ENCODE assay signal across 28 mouse cellular contexts in genomic region chr4:124670232-124670631, GRCm38 (mm10). TPM values are rescaled to one million over a fixed set of nuclear protein-coding genes. Genes with fewer than 3 reads are reported as not detected.
DNase-seq lines count a peak whose midpoint lies in the region; ATAC-seq and TF ChIP-seq lines count a peak whose summit lies in the region.
"Had no signal": no experiment of that assay in that cellular context is flagged by ENCODE, and none has a peak within 500 bp of the region (broad histone marks: within the 10 kb centered on the region; RNA-seq: fewer than 3 reads in every experiment).

No protein-coding gene starts in this region.

- 75% methylated on average over 8 of the region's 8 CpGs for WGBS in kidney, embryonic 15.5 days
- whole genome bisulfite sequencing in neural tube, embryonic 15.5 days, result 59% methylated on average over 8 of the region's 8 CpGs
- 66% methylated on average over 8 of the region's 8 CpGs for WGBS in forebrain, postnatal 0 days

- no peaks in the 10 kb centered on the region for H3K36me3 ChIP-seq in kidney, embryonic 15.5 days
- H3K36me3 ChIP-seq in neural tube, embryonic 15.5 days, result no peaks in the 10 kb centered on the region
- H3K36me3 ChIP-seq in forebrain, postnatal 0 days (ENCODE audit: insufficient read depth), result no peaks in the 10 kb centered on the region
- H3K36me3 ChIP-seq: forebrain, embryonic 15.5 days; heart, embryonic 10.5 days; limb, embryonic 12.5 days; liver, embryonic 13.5 days had no signal

- no peak overlapping the region for H3K27ac ChIP-seq in kidney, embryonic 15.5 days
- no peak overlapping the region for H3K27ac ChIP-seq in neural tube, embryonic 15.5 days (replicated peaks)
- no peak overlapping the region for H3K27ac ChIP-seq in forebrain, postnatal 0 days (ENCODE audit: low read depth, low read length)
- H3K27ac ChIP-seq: forebrain, embryonic 15.5 days; heart, embryonic 10.5 days; hindbrain, embryonic 14.5 days; limb, embryonic 12.5 days; liver, embryonic 13.5 days; stomach, postnatal 0 days had no signal

- no peak for ATAC-seq in kidney, embryonic 15.5 days (replicated peaks; ENCODE audit: low FRiP score)
- no peak for ATAC-seq in neural tube, embryonic 15.5 days (ENCODE audit: low FRiP score)
- no peak for ATAC-seq in forebrain, postnatal 0 days
- ATAC-seq: forebrain, embryonic 15.5 days; inflammation-experienced regulatory T-cells, adult 6 months had no signal

- DNase-seq in kidney, adult 18-20 months, result peak; percentile 55
- DNase-seq in neural tube, embryonic 10.5 days (ENCODE audit: extremely low spot score, low spot score), result peak; percentile 12
- DNase-seq in kidney, adult 9 months, result peak; percentile 67
- peak; percentile 29 for DNase-seq in yolk sac, embryonic 10.5 days (ENCODE audit: low spot score)
- DNase-seq in forebrain, postnatal 0 days, result no peak
- DNase-seq: adrenal gland, postnatal 14 days; B cell, adult 2 months; embryo, embryonic 11 days; gastrocnemius, postnatal 10 days; heart, postnatal 4 days; liver, embryonic 13.5 days; lung, adult 2 months; midbrain, embryonic 14.5 days; right cerebral cortex, postnatal 14 days; thymus, adult 2 months; thymus, postnatal 4 days had no signal

- H3K27me3 ChIP-seq in kidney, embryonic 15.5 days, result peaks cover 83% of the 10 kb centered on the region
- peaks cover 75% of the 10 kb centered on the region for H3K27me3 ChIP-seq in neural tube, embryonic 15.5 days (replicated peaks)
- 0 out of 2 replicates have a peak, but pooled peaks cover 5% of the 10 kb centered on the region for H3K27me3 ChIP-seq in forebrain, postnatal 0 days (ENCODE audit: insufficient read depth, low read length)

- H3K4me2 ChIP-seq in kidney, embryonic 15.5 days, result no peak overlapping the region
- H3K4me2 ChIP-seq in neural tube, embryonic 15.5 days, result no peak overlapping the region
- H3K4me2 ChIP-seq in forebrain, postnatal 0 days (ENCODE audit: low read depth), result no peak overlapping the region
- H3K4me2 ChIP-seq: forebrain, embryonic 15.5 days; hindbrain, embryonic 14.5 days; limb, embryonic 12.5 days; liver, embryonic 13.5 days had no signal

- H3K9ac ChIP-seq in kidney, embryonic 15.5 days, result no peak overlapping the region
- H3K9ac ChIP-seq in neural tube, embryonic 15.5 days (replicated peaks), result no peak overlapping the region
- H3K9ac ChIP-seq in forebrain, postnatal 0 days, result no peak overlapping the region
- H3K9ac ChIP-seq: forebrain, embryonic 15.5 days; hindbrain, embryonic 14.5 days; limb, embryonic 12.5 days; liver, embryonic 13.5 days had no signal

- no peaks in the 10 kb centered on the region for H3K9me3 ChIP-seq in kidney, embryonic 15.5 days (replicated peaks)
- H3K9me3 ChIP-seq in neural tube, embryonic 15.5 days (replicated peaks), result no peaks in the 10 kb centered on the region
- H3K9me3 ChIP-seq in forebrain, postnatal 0 days (ENCODE audit: low read length), result no peaks in the 10 kb centered on the region
- H3K9me3 ChIP-seq: forebrain, embryonic 15.5 days; heart, embryonic 10.5 days; limb, embryonic 12.5 days; liver, embryonic 13.5 days; megakaryocyte, embryonic 14.5 days had no signal

- peaks cover 20% of the 10 kb centered on the region for H3K4me1 ChIP-seq in kidney, embryonic 15.5 days
- H3K4me1 ChIP-seq in neural tube, embryonic 15.5 days, result peaks cover 38% of the 10 kb centered on the region
- peaks cover 19% of the 10 kb centered on the region for H3K4me1 ChIP-seq in forebrain, postnatal 0 days (ENCODE audit: insufficient read depth)
- H3K4me1 ChIP-seq: megakaryocyte, embryonic 14.5 days had no signal

- no peak for TF ChIP-seq CTCF in forebrain, postnatal 0 days (IDR thresholded peaks at IDR 0.05; ENCODE audit: low read depth)

- no peak overlapping the region for H3K4me3 ChIP-seq in kidney, embryonic 15.5 days (replicated peaks)
- no peak overlapping the region for H3K4me3 ChIP-seq in neural tube, embryonic 15.5 days (replicated peaks)
- no peak overlapping the region for H3K4me3 ChIP-seq in forebrain, postnatal 0 days (ENCODE audit: low read depth, low read length)
- H3K4me3 ChIP-seq: forebrain, embryonic 15.5 days; heart, embryonic 10.5 days; limb, embryonic 12.5 days; liver, embryonic 13.5 days; megakaryocyte, embryonic 14.5 days had no signal

RNA-seq across cellular contexts. Expression of gene Pou3f1, which starts 13.6 kb away (rescaled TPM):
- polyA plus RNA-seq in kidney, embryonic 15.5 days (2015; fragmentation: Nextera tagmentation; extraction: Ambion mirVana), result 0.62 and 0.69 TPM in 2 replicates
- 4.7 and 6.8 TPM in 2 replicates for polyA plus RNA-seq in neural tube, embryonic 15.5 days (2015; fragmentation: Nextera tagmentation; extraction: Ambion mirVana)
- 19.7 and 30.5 TPM in 2 replicates for total RNA-seq in forebrain, postnatal 0 days (2014; rRNA removed)
- polyA plus RNA-seq in forebrain, postnatal 0 days (2015; fragmentation: Nextera tagmentation; extraction: Ambion mirVana), result 20.2 and 31.1 TPM in 2 replicates
- total RNA-seq: granulocyte monocyte progenitor cell, adult 5-6 weeks; MEL; neutrophil, adult 5-6 weeks had no signal
- polyA plus RNA-seq: inflammation-experienced regulatory T-cells, adult 6 months; liver, embryonic 13.5 days had no signal

RNA-seq across cellular contexts. Expression of gene Utp11, which starts 23.2 kb away (rescaled TPM):
- polyA plus RNA-seq in kidney, embryonic 15.5 days (2015; fragmentation: Nextera tagmentation; extraction: Ambion mirVana), result 78.5 and 81.9 TPM in 2 replicates
- 41.4 and 47.8 TPM in 2 replicates for polyA plus RNA-seq in neural tube, embryonic 15.5 days (2015; fragmentation: Nextera tagmentation; extraction: Ambion mirVana)
- 14.2 and 16.2 TPM in 2 replicates for total RNA-seq in forebrain, postnatal 0 days (2014; rRNA removed)
- polyA plus RNA-seq in forebrain, postnatal 0 days (2015; fragmentation: Nextera tagmentation; extraction: Ambion mirVana), result 30.9 and 33.0 TPM in 2 replicates

RNA-seq across cellular contexts. Expression of gene Fhl3, which starts 30.3 kb away (rescaled TPM):
- 8.4 and 12.4 TPM in 2 replicates for polyA plus RNA-seq in kidney, embryonic 15.5 days (2015; fragmentation: Nextera tagmentation; extraction: Ambion mirVana)
- 1.8 and 3.3 TPM in 2 replicates for polyA plus RNA-seq in neural tube, embryonic 15.5 days (2015; fragmentation: Nextera tagmentation; extraction: Ambion mirVana)
- 2.5 and 3.0 TPM in 2 replicates for total RNA-seq in forebrain, postnatal 0 days (2014; rRNA removed)
- 1.4 and 2.0 TPM in 2 replicates for polyA plus RNA-seq in forebrain, postnatal 0 days (2015; fragmentation: Nextera tagmentation; extraction: Ambion mirVana)

RNA-seq across cellular contexts. Expression of gene Sf3a3, which starts 44.3 kb away (rescaled TPM):
- polyA plus RNA-seq in kidney, embryonic 15.5 days (2015; fragmentation: Nextera tagmentation; extraction: Ambion mirVana), result 171 and 175 TPM in 2 replicates
- polyA plus RNA-seq in neural tube, embryonic 15.5 days (2015; fragmentation: Nextera tagmentation; extraction: Ambion mirVana), result 88.4 and 105 TPM in 2 replicates
- total RNA-seq in forebrain, postnatal 0 days (2014; rRNA removed), result 46.3 and 54.4 TPM in 2 replicates
- 68.3 and 84.1 TPM in 2 replicates for polyA plus RNA-seq in forebrain, postnatal 0 days (2015; fragmentation: Nextera tagmentation; extraction: Ambion mirVana)

RNA-seq across cellular contexts. Expression of gene 3100002H09Rik, which starts 59.6 kb away (rescaled TPM):
- not detected in 2 replicates for polyA plus RNA-seq in kidney, embryonic 15.5 days (2015; fragmentation: Nextera tagmentation; extraction: Ambion mirVana)
- 0.28 and 0.42 TPM in 2 replicates for polyA plus RNA-seq in neural tube, embryonic 15.5 days (2015; fragmentation: Nextera tagmentation; extraction: Ambion mirVana)
- total RNA-seq in forebrain, postnatal 0 days (2014; rRNA removed), result 0.23 TPM in 1 of 2 replicates, not detected in the other
- polyA plus RNA-seq in forebrain, postnatal 0 days (2015; fragmentation: Nextera tagmentation; extraction: Ambion mirVana), result 0.18 TPM in 1 of 2 replicates, not detected in the other
- total RNA-seq: adrenal gland, postnatal 14 days; gastrocnemius, postnatal 10 days; granulocyte monocyte progenitor cell, adult 5-6 weeks; heart, postnatal 4 days; MEL; neutrophil, adult 5-6 weeks had no signal
- polyA plus RNA-seq: hindbrain, embryonic 14.5 days; inflammation-experienced regulatory T-cells, adult 6 months; limb, embryonic 12.5 days; liver, embryonic 13.5 days; lung, adult 2 months; stomach, postnatal 0 days; thymus, adult 2 months had no signal
